Mouse (Mus musculus): ENCODE results near the gene Prkd2.

The Prkd2 gene

GRCm38 (mm10) chr7:16918670-16919069, 76.0 kb downstream of the Prkd2 start:
- no peak for DNase-seq (ENCODE audit: low read depth)

DNA sequence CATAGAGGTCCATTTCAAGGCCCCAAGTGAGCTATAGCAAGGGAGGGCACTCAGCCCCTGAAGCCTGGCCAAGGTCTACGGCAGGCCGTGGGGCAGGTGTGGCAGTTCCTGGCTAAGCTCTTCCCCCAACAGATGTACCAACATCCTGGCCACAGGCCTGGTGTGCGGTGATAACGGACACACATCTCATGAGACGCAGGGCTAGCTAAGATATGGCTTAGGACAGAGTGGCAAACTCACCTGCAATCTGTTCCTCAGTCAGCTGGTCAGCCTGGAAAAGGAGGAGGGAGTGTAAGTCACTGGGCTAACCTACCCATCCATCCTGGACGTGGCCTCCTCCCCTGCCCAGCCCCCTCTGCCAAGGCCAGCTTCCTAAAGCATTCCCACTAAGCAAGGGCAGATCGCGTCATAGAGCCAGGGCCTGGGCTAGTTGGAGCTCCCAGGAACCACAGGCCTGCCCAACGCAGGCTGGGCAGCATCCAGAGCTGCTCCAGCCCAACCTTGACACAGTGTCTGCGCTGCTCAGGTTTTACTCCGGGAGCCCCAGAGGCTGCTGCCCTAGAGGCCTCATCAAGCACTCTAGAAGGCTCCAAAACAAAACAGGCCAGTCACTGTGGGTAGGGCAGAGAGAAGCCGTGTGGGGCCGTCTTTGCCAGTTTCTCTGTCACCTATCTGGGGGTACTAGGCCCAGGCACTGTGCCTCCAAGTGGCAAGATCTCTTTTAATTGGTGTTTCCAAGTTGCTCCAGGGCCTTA, 76.9 kb downstream of the Prkd2 start:
- no peak for DNase-seq (ENCODE audit: low read depth)
